Mouse (Mus musculus) MEL (cell line): ENCODE data around the gene 5730596B20Rik. TPM values are rescaled to one million over a fixed set of nuclear protein-coding genes. Genes with fewer than 3 reads are reported as not detected.

ENCODE experiments used
- polyA plus RNA-seq, 2 experiments: library from polyadenylated mRNA; stranded (reverse) in 1 of 2; unstranded in 1 of 2; fragments of >175 nt in 1 of 2; fragments of >200 nt in 1 of 2; gene quantifications; 2 replicates each; pipeline versions ENCODE4 v1.2.1 to v1.2.4; 2012; ENCODE audit warnings: low replicate concordance in 2 of 2, low read depth in 1 of 2; ENCODE audit not compliant: insufficient read length in 2 of 2, insufficient read depth in 1 of 2, missing spikeins in 1 of 2
- total RNA-seq: library from RNA; depleted of rRNA; stranded (reverse); fragments of 300-350 nt; gene quantifications from 2 replicates; pipeline ENCODE4 v1.2.3, GENCODE M21; 2012; rRNA removed

Gene 5730596B20Rik
- total and polyA plus RNA-seq, 3 experiments: not detected

Other genes starting within 250 kb of the 5730596B20Rik start
- gene Skap2, start 164.9 kb upstream of the 5730596B20Rik start, total RNA-seq: 17.7 and 17.8 TPM in 2 replicates
- gene Skap2, start 164.9 kb upstream of the 5730596B20Rik start, polyA plus RNA-seq: 10 to 100 TPM in 1 of 2 experiments, not detected in 1; 31.3 TPM
- gene Hoxa1, start 19.2 kb upstream of the 5730596B20Rik start, total RNA-seq: not detected in 2 replicates
- gene Hoxa1, start 19.2 kb upstream of the 5730596B20Rik start, polyA plus RNA-seq: not detected
- gene Hoxa2, start 12.7 kb upstream of the 5730596B20Rik start, total RNA-seq: not detected in 2 replicates
- not detected for gene Hoxa2, start 12.7 kb upstream of the 5730596B20Rik start, polyA plus RNA-seq
- gene Hoxa4, start 14.3 kb downstream of the 5730596B20Rik start, total RNA-seq: not detected in 2 replicates
- not detected for gene Hoxa4, start 14.3 kb downstream of the 5730596B20Rik start, polyA plus RNA-seq
- not detected in 2 replicates for gene Hoxa5, start 27.1 kb downstream of the 5730596B20Rik start, total RNA-seq
- not detected for gene Hoxa5, start 27.1 kb downstream of the 5730596B20Rik start, polyA plus RNA-seq
- gene Hoxa6, start 31.2 kb downstream of the 5730596B20Rik start, total RNA-seq: not detected in 2 replicates
- not detected for gene Hoxa6, start 31.2 kb downstream of the 5730596B20Rik start, polyA plus RNA-seq
- gene Hoxa3, start 35.8 kb downstream of the 5730596B20Rik start, total RNA-seq: not detected in 2 replicates
- gene Hoxa3, start 35.8 kb downstream of the 5730596B20Rik start, polyA plus RNA-seq: not detected
- gene Gm28308, start 35.8 kb downstream of the 5730596B20Rik start, total RNA-seq: not detected in 2 replicates
- gene Gm28308, start 35.8 kb downstream of the 5730596B20Rik start, polyA plus RNA-seq: not detected
- gene Hoxa7, start 44.4 kb downstream of the 5730596B20Rik start, total RNA-seq: not detected in 2 replicates
- gene Hoxa7, start 44.4 kb downstream of the 5730596B20Rik start, polyA plus RNA-seq: under 1 TPM in 1 of 2 experiments, not detected in 1; 0.17 TPM
- gene Hoxa9, start 53.6 kb downstream of the 5730596B20Rik start, total RNA-seq: not detected in 2 replicates
- not detected for gene Hoxa9, start 53.6 kb downstream of the 5730596B20Rik start, polyA plus RNA-seq
- not detected in 2 replicates for gene Hoxa10, start 63.4 kb downstream of the 5730596B20Rik start, total RNA-seq
- not detected for gene Hoxa10, start 63.4 kb downstream of the 5730596B20Rik start, polyA plus RNA-seq
- not detected in 2 replicates for gene Hoxa11, start 68.3 kb downstream of the 5730596B20Rik start, total RNA-seq
- not detected for gene Hoxa11, start 68.3 kb downstream of the 5730596B20Rik start, polyA plus RNA-seq
- not detected in 2 replicates for gene Hoxa13, start 83.4 kb downstream of the 5730596B20Rik start, total RNA-seq
- not detected for gene Hoxa13, start 83.4 kb downstream of the 5730596B20Rik start, polyA plus RNA-seq
- gene Evx1, start 136.0 kb downstream of the 5730596B20Rik start, total RNA-seq: not detected in 2 replicates
- not detected for gene Evx1, start 136.0 kb downstream of the 5730596B20Rik start, polyA plus RNA-seq